Mouse (Mus musculus): ENCODE measurements around the gene Pofut1. TPM values are rescaled to one million over a fixed set of nuclear protein-coding genes. Genes with fewer than 3 reads are reported as not detected.
A peak's percentile ranks its signal among the peaks of the same experiment; 100 is the strongest.

The Pofut1 gene
- total RNA-seq, 4 experiments from 2014 or later = 20.7 to 22.4 (median 21.6) TPM

- DNase-seq (ENCODE audit: low spot score in 2 of 2) = peak; percentile 83 to 86
Measured at GRCm38 (mm10) chr2:153290938-153291928, 49.9 kb downstream of the Pofut1 start, which contains the start of gene Kif3b. TSS of gene Kif3b (plus strand) at chr2:153291413.

GRCm38 (mm10) chr2:153292305-153292861 is 51.0 kb downstream of the Pofut1 start:
- no peak for DNase-seq (ENCODE audit: low spot score in 2 of 2)

GRCm38 (mm10) chr2:153295196-153295595 is 53.9 kb downstream of the Pofut1 start:
- DNase-seq (ENCODE audit: low spot score in 2 of 2) = no peak

GRCm38 (mm10) chr2:153297771-153298170 is 56.4 kb downstream of the Pofut1 start:
- DNase-seq (ENCODE audit: low spot score in 2 of 2) = no peak

GRCm38 (mm10) chr2:153298460-153298859 is 57.1 kb downstream of the Pofut1 start:
- no peak for DNase-seq (ENCODE audit: low spot score in 2 of 2)

GRCm38 (mm10) chr2:153298863-153299262 is 57.5 kb downstream of the Pofut1 start:
- DNase-seq (ENCODE audit: low spot score in 2 of 2) = no peak

- no peak for DNase-seq (ENCODE audit: low spot score in 2 of 2)
Measured at GRCm38 (mm10) chr2:153301123-153301522, 59.8 kb downstream of the Pofut1 start.

- DNase-seq (ENCODE audit: low spot score in 2 of 2) = no peak
Measured at GRCm38 (mm10) chr2:153305240-153305639, 63.9 kb downstream of the Pofut1 start.

- DNase-seq (ENCODE audit: low spot score in 2 of 2) = no peak
Measured at GRCm38 (mm10) chr2:153308586-153308985, 67.3 kb downstream of the Pofut1 start.

- no peak for DNase-seq (ENCODE audit: low spot score in 2 of 2)
Measured at GRCm38 (mm10) chr2:153309106-153309505, 67.8 kb downstream of the Pofut1 start.

- DNase-seq (ENCODE audit: low spot score in 2 of 2) = no peak
Measured at GRCm38 (mm10) chr2:153310228-153310627, 68.9 kb downstream of the Pofut1 start.

- no peak for DNase-seq (ENCODE audit: low spot score in 2 of 2)
Measured at GRCm38 (mm10) chr2:153312884-153313283, 71.6 kb downstream of the Pofut1 start.

GRCm38 (mm10) chr2:153318408-153318807 is 77.1 kb downstream of the Pofut1 start:
- no peak for DNase-seq (ENCODE audit: low spot score in 2 of 2)

GRCm38 (mm10) chr2:153319036-153319643 is 77.8 kb downstream of the Pofut1 start:
- no peak for DNase-seq (ENCODE audit: low spot score in 2 of 2)

Other genes starting within 250 kb of the Pofut1 start
- gene Pdrg1, start 226.1 kb upstream of the Pofut1 start, total RNA-seq (2022) = 10 to 100 TPM; 39.5 to 56.6 (median 50.7) TPM
- 1 to 10 TPM; 1.4 to 2.3 (median 2.0) TPM for gene Xkr7, start 209.7 kb upstream of the Pofut1 start, total RNA-seq (2022)
- gene Ccm2l, start 175.6 kb upstream of the Pofut1 start, total RNA-seq (2022) = 1 to 10 TPM; 4.9 to 6.4 (median 5.6) TPM
- 1 to 10 TPM; 1.6 to 5.9 (median 3.6) TPM for gene Hck, start 133.1 kb upstream of the Pofut1 start, total RNA-seq (2022)
- 100 to 1,000 TPM in 3 of 4 experiments, 10 to 100 TPM in 1; 93.5 to 116 (median 103) TPM for gene Tm9sf4, start 80.2 kb upstream of the Pofut1 start, total RNA-seq (2022)
- 10 to 100 TPM; 22.1 to 24.5 (median 23.5) TPM for gene Tspyl3, start 16.1 kb upstream of the Pofut1 start, total RNA-seq (2022)
- gene Plagl2, start 107 bp upstream of the Pofut1 start, total RNA-seq (2022) = 1 to 10 TPM; 6.6 to 7.2 (median 6.7) TPM
- 10 to 100 TPM; 46.6 to 58.4 (median 52.2) TPM for gene Kif3b, start 49.9 kb downstream of the Pofut1 start, total RNA-seq (2022)
- 10 to 100 TPM; 32.3 to 39.0 (median 34.2) TPM for gene Asxl1, start 104.3 kb downstream of the Pofut1 start, total RNA-seq (2022)